Mouse (Mus musculus) MEL (cell line): Measurements from ENCODE around the gene Loxl1. TPM values are rescaled to one million over a fixed set of nuclear protein-coding genes. Genes with fewer than 3 reads are reported as not detected.

Experiments
- DNase-seq: peaks from one replicate; pipeline ENCODE4 v3.0.0; 2011; ENCODE audit warnings: low read depth, low spot score
- H3K27ac ChIP-seq: 2 replicates; pipeline ENCODE4 v1.5.1; 2012; ENCODE audit warnings: low read depth, mild to moderate bottlenecking, control low read depth, low read length, moderate library complexity; ENCODE audit not compliant: control insufficient read depth
- H3K27me3 ChIP-seq, 2 experiments: fragments of 150-350 bp in 1 of 2; sonication (generic) in 1 of 2; 2 replicates each; pipeline ENCODE4 v1.6.1; 2012; ENCODE audit warnings: low read length in 2 of 2, mild to moderate bottlenecking in 2 of 2, improper control_type of control experiment in 1 of 2, moderate library complexity in 1 of 2; ENCODE audit not compliant: insufficient read depth in 2 of 2, control insufficient read depth in 1 of 2
- H3K36me3 ChIP-seq, 2 experiments: 2 replicates each; pipeline ENCODE4 v1.6.1; 2012 to 2014; ENCODE audit warnings: low read length in 2 of 2, improper control_type of control experiment in 1 of 2, inconsistent platforms in 1 of 2, mild to moderate bottlenecking in 1 of 2; ENCODE audit not compliant: insufficient read depth in 2 of 2, control insufficient read depth in 1 of 2
- H3K4me1 ChIP-seq, 2 experiments: fragments of 150-350 bp in 1 of 2; sonication (generic) in 1 of 2; 2 replicates each; pipeline ENCODE4 v1.6.1; 2012; ENCODE audit warnings: low read length in 2 of 2, improper control_type of control experiment in 1 of 2, mild to moderate bottlenecking in 1 of 2; ENCODE audit not compliant: insufficient read depth in 2 of 2, control insufficient read depth in 1 of 2
- H3K4me3 ChIP-seq, 2 experiments: fragments of 150-350 bp in 1 of 2; sonication (generic) in 1 of 2; 2 replicates each; pipeline ENCODE4 v1.5.1; 2012; ENCODE audit warnings: low read depth in 2 of 2, low read length in 2 of 2, mild to moderate bottlenecking in 2 of 2, moderate library complexity in 2 of 2, control low read depth in 1 of 2, improper control_type of control experiment in 1 of 2; ENCODE audit not compliant: control insufficient read depth in 1 of 2, insufficient read depth in 1 of 2
- H3K79me2 ChIP-seq: 2 replicates; pipeline ENCODE4 v1.6.1; 2012; ENCODE audit warnings: mild to moderate bottlenecking, low read length, moderate library complexity; ENCODE audit not compliant: control insufficient read depth, poor library complexity, insufficient read depth
- H3K9ac ChIP-seq: 2 replicates; pipeline ENCODE4 v1.6.1; 2012; ENCODE audit warnings: low read depth, mild to moderate bottlenecking, control low read depth, low read length, moderate library complexity; ENCODE audit not compliant: control insufficient read depth, poor library complexity, severe bottlenecking
- H3K9me3 ChIP-seq: fragments of 150-350 bp; sonication (generic); replicated peaks from 2 replicates; pipeline ENCODE4 v1.6.1; 2012; ENCODE audit warnings: mild to moderate bottlenecking, low read length, improper control_type of control experiment, moderate library complexity; ENCODE audit not compliant: insufficient read depth
- BHLHE40 ChIP-seq: IDR thresholded peaks from 2 replicates; pipeline ENCODE4 v1.6.1; 2012; ENCODE audit warnings: low read depth, mild to moderate bottlenecking, inconsistent platforms, low read length, improper control_type of control experiment, borderline replicate concordance
- CHD1 ChIP-seq: IDR thresholded peaks from 2 replicates; pipeline ENCODE4 v1.6.1; 2012; ENCODE audit warnings: low read depth, mild to moderate bottlenecking, inconsistent platforms, low read length, improper control_type of control experiment
- CHD2 ChIP-seq: IDR thresholded peaks from 2 replicates; pipeline ENCODE4 v1.6.1; 2011; ENCODE audit warnings: low read length, improper control_type of control experiment
- E2F4 ChIP-seq: IDR thresholded peaks from 2 replicates; pipeline ENCODE4 v1.6.1; 2011; ENCODE audit warnings: low read depth, low read length, improper control_type of control experiment, borderline replicate concordance
- EP300 ChIP-seq, 2 experiments: IDR thresholded peaks; 2 replicates each; pipeline ENCODE4 v1.6.1; 2011; ENCODE audit warnings: improper control_type of control experiment in 2 of 2, low read length in 2 of 2, low read depth in 1 of 2, mild to moderate bottlenecking in 1 of 2
- ETS1 ChIP-seq: IDR thresholded peaks from 2 replicates; pipeline ENCODE4 v1.6.1; 2012; ENCODE audit warnings: low read depth, mild to moderate bottlenecking, inconsistent platforms, low read length, improper control_type of control experiment, moderate library complexity
- GABPA ChIP-seq: IDR thresholded peaks from 2 replicates; pipeline ENCODE4 v1.6.1; 2012; ENCODE audit warnings: low read depth, mild to moderate bottlenecking, inconsistent platforms, low read length, improper control_type of control experiment, moderate library complexity
- HCFC1 ChIP-seq: IDR thresholded peaks from 2 replicates; pipeline ENCODE4 v1.6.1; 2012; ENCODE audit warnings: low read depth, mild to moderate bottlenecking, inconsistent platforms, low read length, improper control_type of control experiment, moderate library complexity
- KAT2A ChIP-seq: conservative IDR thresholded peaks from 2 replicates; pipeline ENCODE4 v1.6.1; 2012; ENCODE audit warnings: low read depth, low read length, improper control_type of control experiment, inconsistent platforms
- MAFK ChIP-seq: IDR thresholded peaks from 2 replicates; pipeline ENCODE4 v1.6.1; 2011; ENCODE audit warnings: low read depth, mild to moderate bottlenecking, low read length, improper control_type of control experiment, borderline replicate concordance
- MAZ ChIP-seq: IDR thresholded peaks from 2 replicates; pipeline ENCODE4 v1.6.1; 2012; ENCODE audit warnings: low read depth, mild to moderate bottlenecking, inconsistent platforms, low read length, improper control_type of control experiment
- MEF2A ChIP-seq: IDR thresholded peaks from 2 replicates; pipeline ENCODE4 v1.6.1; 2014; ENCODE audit warnings: low read depth, mild to moderate bottlenecking, inconsistent platforms, low read length, improper control_type of control experiment; ENCODE audit not compliant: poor library complexity, insufficient replicate concordance, severe bottlenecking; ENCODE audit errors: extremely low read depth
- MXI1 ChIP-seq: IDR thresholded peaks from 2 replicates; pipeline ENCODE4 v1.6.1; 2011; ENCODE audit warnings: mild to moderate bottlenecking, low read depth, low read length, improper control_type of control experiment
- MYB ChIP-seq: IDR thresholded peaks from 2 replicates; pipeline ENCODE4 v1.6.1; 2011; ENCODE audit warnings: mild to moderate bottlenecking, low read depth, low read length, improper control_type of control experiment
- NRF1 ChIP-seq: IDR thresholded peaks from 2 replicates; pipeline ENCODE4 v1.6.1; 2014; ENCODE audit warnings: low read depth, mild to moderate bottlenecking, inconsistent platforms, low read length, improper control_type of control experiment, moderate library complexity; ENCODE audit not compliant: poor library complexity, insufficient read depth, severe bottlenecking
- POLR2A ChIP-seq, 2 experiments: IDR thresholded peaks; 2 replicates each; pipeline ENCODE4 v1.6.1; 2011 to 2012; ENCODE audit warnings: low read length in 2 of 2, mild to moderate bottlenecking in 2 of 2, control low read depth in 1 of 2, improper control_type of control experiment in 1 of 2, low read depth in 1 of 2, moderate library complexity in 1 of 2; ENCODE audit not compliant: control insufficient read depth in 1 of 2, insufficient read depth in 1 of 2, poor library complexity in 1 of 2
- POLR2AphosphoS2 ChIP-seq: IDR thresholded peaks from 2 replicates; pipeline ENCODE4 v1.6.1; 2011; ENCODE audit warnings: low read length, improper control_type of control experiment
- RAD21 ChIP-seq: IDR thresholded peaks from 2 replicates; pipeline ENCODE4 v1.6.1; 2011; ENCODE audit warnings: mild to moderate bottlenecking, low read depth, low read length, improper control_type of control experiment
- RCOR1 ChIP-seq: IDR thresholded peaks from 2 replicates; pipeline ENCODE4 v1.6.1; 2012; ENCODE audit warnings: low read depth, mild to moderate bottlenecking, inconsistent platforms, low read length, improper control_type of control experiment
- SIN3A ChIP-seq: IDR thresholded peaks from 2 replicates; pipeline ENCODE4 v1.6.1; 2012; ENCODE audit warnings: low read length, improper control_type of control experiment, inconsistent platforms
- SMC3 ChIP-seq: IDR thresholded peaks from 2 replicates; pipeline ENCODE4 v1.6.1; 2011; ENCODE audit warnings: low read depth, low read length, improper control_type of control experiment
- TCF12 ChIP-seq: IDR thresholded peaks from 2 replicates; pipeline ENCODE4 v1.6.1; 2014; ENCODE audit warnings: low read depth, mild to moderate bottlenecking, inconsistent platforms, low read length, improper control_type of control experiment, moderate library complexity
- USF2 ChIP-seq, 2 experiments: IDR thresholded peaks; 2 replicates each; pipeline ENCODE4 v1.6.1; 2011 to 2012; ENCODE audit warnings: improper control_type of control experiment in 2 of 2, low read length in 2 of 2, borderline replicate concordance in 1 of 2, inconsistent platforms in 1 of 2, low read depth in 1 of 2, mild to moderate bottlenecking in 1 of 2; ENCODE audit not compliant: insufficient read depth in 1 of 2
- ZKSCAN1 ChIP-seq: IDR thresholded peaks from 2 replicates; pipeline ENCODE4 v1.6.1; 2012; ENCODE audit warnings: low read depth, mild to moderate bottlenecking, inconsistent platforms, low read length, improper control_type of control experiment, moderate library complexity
- ZMIZ1 ChIP-seq: IDR thresholded peaks from 2 replicates; pipeline ENCODE4 v1.6.1; 2012; ENCODE audit warnings: low read depth, mild to moderate bottlenecking, inconsistent platforms, low read length, improper control_type of control experiment, moderate library complexity
- ZNF384 ChIP-seq: IDR thresholded peaks from 2 replicates; pipeline ENCODE4 v1.6.1; 2012; ENCODE audit warnings: low read depth, mild to moderate bottlenecking, inconsistent platforms, low read length, improper control_type of control experiment
- polyA plus RNA-seq, 2 experiments: library from polyadenylated mRNA; stranded (reverse) in 1 of 2; unstranded in 1 of 2; fragments of >175 nt in 1 of 2; fragments of >200 nt in 1 of 2; gene quantifications; 2 replicates each; pipeline versions ENCODE4 v1.2.1 to v1.2.4; 2012; ENCODE audit warnings: low replicate concordance in 2 of 2, low read depth in 1 of 2; ENCODE audit not compliant: insufficient read length in 2 of 2, insufficient read depth in 1 of 2, missing spikeins in 1 of 2
- total RNA-seq: library from RNA; depleted of rRNA; stranded (reverse); fragments of 300-350 nt; gene quantifications from 2 replicates; pipeline ENCODE4 v1.2.3, GENCODE M21; 2012

Loxl1 gene
- total and polyA plus RNA-seq, 3 experiments = not detected

DNA sequence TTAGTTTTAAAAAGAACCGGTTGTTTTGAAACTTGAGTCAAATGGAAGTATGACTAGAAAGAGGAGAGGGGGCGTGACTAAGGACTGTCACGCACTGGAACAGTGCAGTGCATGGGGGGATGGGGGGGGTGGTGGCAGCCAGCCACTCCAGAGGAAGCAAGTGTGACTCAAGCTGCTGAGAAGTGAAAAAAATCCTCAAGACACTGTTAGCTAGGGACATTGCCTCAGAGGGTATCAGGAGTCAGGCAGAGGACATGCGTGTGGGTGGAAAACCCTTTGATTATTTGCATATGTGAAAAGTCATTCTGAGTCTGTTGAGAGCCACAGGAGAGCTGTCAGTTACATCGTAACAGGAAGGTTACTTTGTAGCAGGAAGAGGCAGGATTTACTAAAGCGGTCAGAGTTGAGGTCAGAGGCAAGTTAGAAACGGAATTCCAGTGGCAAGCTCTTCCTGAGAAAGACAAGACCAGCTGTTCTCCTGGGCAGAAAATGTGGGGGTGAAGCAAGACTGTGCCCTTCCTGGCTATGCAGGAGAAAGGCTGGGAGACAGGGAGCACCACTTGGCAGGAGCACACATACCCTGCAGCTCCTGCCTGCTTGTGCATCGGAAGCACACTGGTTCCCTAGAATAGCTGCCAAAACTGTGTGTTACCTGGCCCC is 37.7 kb downstream of the Loxl1 start:
- H3K9ac ChIP-seq = peak overlapping the region; percentile 18

GRCm38 (mm10) chr9:58274626-58275025 is 38.4 kb downstream of the Loxl1 start:
- Histone ChIP-seq H3K9me3 (no peaks in the 10 kb centered on the region), H3K27me3 (no peaks in the 10 kb centered on the region), H3K4me3 (peak overlapping the region in 1 of 2 experiments; percentile 35; a peak in 1 of 4 replicates), H3K36me3 (peaks cover 0 to 9% of the 10 kb centered on the region in 2 experiments; a peak in 2 of 4 replicates), H3K9ac (no peak overlapping the region), H3K27ac (no peak overlapping the region), H3K4me1 (peaks cover 4 to 14% of the 10 kb centered on the region in 2 experiments)
- no peak for DNase-seq
- TF ChIP-seq MAZ = no peak
- TF ChIP-seq MXI1 = no peak
- no peak for TF ChIP-seq KAT2A
- TF ChIP-seq E2F4 = no peak
- TF ChIP-seq MYB = no peak
- TF ChIP-seq CHD2 = no peak
- no peak for TF ChIP-seq GABPA
- no peak for TF ChIP-seq NRF1
- no peak for TF ChIP-seq SMC3
- TF ChIP-seq ZKSCAN1 = no peak
- TF ChIP-seq CHD1 = no peak
- TF ChIP-seq POLR2A (IDR thresholded peaks at IDR 0.05; ENCODE audit: control insufficient read depth in 1 of 2, insufficient read depth in 1 of 2, low read depth in 1 of 2, low read length in 2 of 2, poor library complexity in 1 of 2) = no peak
- no peak for TF ChIP-seq MEF2A
- TF ChIP-seq RCOR1 = no peak
- no peak for TF ChIP-seq BHLHE40
- no peak for TF ChIP-seq MAFK
- TF ChIP-seq ETS1 = no peak
- TF ChIP-seq RAD21 = no peak
- no peak for TF ChIP-seq USF2 (IDR thresholded peaks at IDR 0.05; ENCODE audit: borderline replicate concordance in 1 of 2, insufficient read depth in 1 of 2, low read depth in 1 of 2, low read length in 2 of 2)
- TF ChIP-seq, all 39 proteins: peak for 0
- no peaks in the 10 kb centered on the region for H3K79me2 ChIP-seq

More for the DNA sequence above, 37.7 kb downstream of the Loxl1 start:
- H3K79me2 ChIP-seq = no peaks in the 10 kb centered on the region
- no peaks in the 10 kb centered on the region for H3K9me3 ChIP-seq
- TF ChIP-seq MXI1 (peak; percentile 53), TCF12 (0 out of 2 replicates have a peak, but pooled peaks have one; percentile 33), NRF1 (0 out of 2 replicates have a peak, but pooled peaks have one; percentile 10), SIN3A (peak; percentile 71), HCFC1 (peak; percentile 30; the same call in 1 of the 2 replicates), ZMIZ1 (no peak), ZNF384 (peak; percentile 76), POLR2AphosphoS2 (no peak), EP300 (IDR thresholded peaks at IDR 0.05; ENCODE audit: low read depth in 1 of 2, low read length in 2 of 2) (peak; percentile 48; a peak in 2 of 4 replicates), ETS1 (peak; percentile 51; the same call in 1 of the 2 replicates)
- H3K36me3 ChIP-seq = peaks cover 0 to 12% of the 10 kb centered on the region in 2 experiments; a peak in 2 of 4 replicates
- no peaks in the 10 kb centered on the region for H3K27me3 ChIP-seq
- DNase-seq = peak; percentile 88
- peaks cover 6 to 18% of the 10 kb centered on the region in 2 experiments for H3K4me1 ChIP-seq
- peak overlapping the region; percentile 48 for H3K27ac ChIP-seq
- H3K4me3 ChIP-seq = peak overlapping the region; percentile 15 to 33
